Mouse (Mus musculus) left cerebral cortex, adult 8-10 months (tissue): ENCODE measurements at regions not wholly inside any gene's neighbourhood (a gene's known extent, or its start where the extent isn't known, plus 50 kb on each side); places are given as distances from the start of the nearest gene placed in this dataset.

Source experiments
- DNase-seq, 2 experiments: peaks; one replicate each; pipeline ENCODE4 v3.0.0; 2022; ENCODE audit warnings: low spot score in 2 of 2

DNA sequence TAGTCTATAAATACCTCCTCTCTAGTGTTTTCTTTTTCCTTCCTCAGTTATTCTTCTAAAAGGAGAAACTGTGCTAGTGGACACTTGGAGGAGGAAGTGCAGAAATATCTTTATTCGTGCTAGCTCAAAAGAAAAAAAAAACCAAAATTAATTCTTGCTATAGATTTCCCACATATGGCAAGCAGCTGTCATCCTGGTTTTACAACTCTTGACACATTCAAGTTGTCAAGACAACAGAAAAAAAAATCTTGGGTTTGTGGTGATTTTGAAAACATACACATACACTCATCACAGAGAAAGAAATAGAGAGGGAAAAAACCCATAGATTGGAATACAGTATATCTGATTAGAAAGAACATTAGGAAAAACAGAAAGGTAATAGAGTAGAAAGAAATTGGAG, 352.8 kb upstream of the Slco3a1 start:
- no peak for DNase-seq

DNA sequence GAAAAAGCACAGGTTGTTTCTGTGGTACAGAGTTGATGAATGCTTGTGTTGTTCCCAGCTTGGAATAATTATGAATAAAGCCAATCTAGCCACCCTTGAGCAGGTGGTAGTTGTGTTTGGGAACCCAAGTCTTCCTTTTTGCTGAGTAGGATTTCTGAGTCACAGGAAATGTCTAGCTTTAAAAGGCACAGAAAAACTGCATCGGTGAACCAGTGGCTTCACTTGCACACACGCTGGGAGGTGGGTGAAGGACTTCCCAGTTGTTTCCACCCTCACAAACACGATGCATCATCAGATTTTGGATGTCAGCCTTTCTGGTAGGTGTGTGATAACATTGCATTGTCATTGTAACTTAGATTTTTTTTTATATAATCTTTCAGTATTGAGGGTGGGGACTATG, 322.9 kb upstream of the Slco3a1 start:
- peak in 1 of 2 experiments; percentile 27 for DNase-seq

DNA sequence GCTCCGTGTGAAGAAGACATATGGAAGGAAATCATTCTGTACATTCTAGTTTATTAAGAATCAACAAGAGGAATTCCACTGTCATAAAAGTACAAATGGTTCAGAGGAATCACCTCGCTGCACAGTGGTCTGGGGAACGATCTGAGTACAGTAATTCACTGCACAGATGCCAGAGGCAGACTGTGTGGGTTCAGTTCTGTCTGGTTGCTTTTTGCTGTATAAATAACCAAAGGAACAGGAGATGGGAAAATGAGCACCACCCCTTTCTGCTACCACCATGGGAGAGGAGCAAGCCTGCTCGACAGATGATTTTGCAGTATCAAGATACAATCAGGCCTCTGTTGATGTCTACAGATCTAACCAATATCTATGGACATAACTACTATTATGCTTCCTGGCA, 322.1 kb upstream of the Slco3a1 start:
- DNase-seq = peak in 1 of 2 experiments; percentile 15

DNA sequence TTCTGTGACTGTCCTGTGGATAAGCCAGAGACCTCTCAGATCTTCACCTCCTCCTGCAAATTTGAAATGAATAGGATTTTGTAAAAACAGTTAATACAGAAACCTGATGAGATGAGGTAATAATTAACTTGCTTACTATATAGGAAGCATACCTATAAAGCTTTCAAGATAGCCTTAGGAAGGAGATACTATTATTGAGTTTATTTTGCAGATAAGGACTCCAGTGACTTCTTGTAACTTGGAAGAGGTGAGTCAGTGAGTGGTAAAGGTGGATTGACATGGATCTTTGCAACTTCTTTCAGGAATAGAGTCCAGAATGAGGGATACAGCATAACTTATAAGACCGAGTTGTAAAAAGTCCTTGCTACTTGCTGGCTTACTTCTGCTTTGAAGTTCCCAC, 315.7 kb upstream of the Slco3a1 start:
- no peak for DNase-seq

DNA sequence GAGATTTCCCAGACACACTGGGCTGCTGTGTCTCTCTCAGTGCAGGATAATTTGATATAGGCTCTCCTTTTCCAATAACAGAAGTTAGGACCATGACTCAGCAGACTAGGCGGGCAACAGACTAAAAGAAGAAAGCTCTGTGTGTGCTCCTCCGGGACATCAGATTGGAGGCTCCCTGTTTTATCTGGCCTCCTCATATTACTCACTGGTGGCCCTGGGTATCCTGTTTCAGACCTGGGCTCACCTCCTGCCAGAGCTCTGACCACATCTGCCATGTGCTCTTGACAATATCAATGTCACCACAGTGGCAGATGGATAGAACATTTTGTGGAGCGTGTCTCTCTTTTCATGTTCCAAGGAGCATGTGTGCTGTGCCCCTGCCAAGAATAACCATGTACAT, 308.1 kb upstream of the Slco3a1 start:
- DNase-seq = no peak

DNA sequence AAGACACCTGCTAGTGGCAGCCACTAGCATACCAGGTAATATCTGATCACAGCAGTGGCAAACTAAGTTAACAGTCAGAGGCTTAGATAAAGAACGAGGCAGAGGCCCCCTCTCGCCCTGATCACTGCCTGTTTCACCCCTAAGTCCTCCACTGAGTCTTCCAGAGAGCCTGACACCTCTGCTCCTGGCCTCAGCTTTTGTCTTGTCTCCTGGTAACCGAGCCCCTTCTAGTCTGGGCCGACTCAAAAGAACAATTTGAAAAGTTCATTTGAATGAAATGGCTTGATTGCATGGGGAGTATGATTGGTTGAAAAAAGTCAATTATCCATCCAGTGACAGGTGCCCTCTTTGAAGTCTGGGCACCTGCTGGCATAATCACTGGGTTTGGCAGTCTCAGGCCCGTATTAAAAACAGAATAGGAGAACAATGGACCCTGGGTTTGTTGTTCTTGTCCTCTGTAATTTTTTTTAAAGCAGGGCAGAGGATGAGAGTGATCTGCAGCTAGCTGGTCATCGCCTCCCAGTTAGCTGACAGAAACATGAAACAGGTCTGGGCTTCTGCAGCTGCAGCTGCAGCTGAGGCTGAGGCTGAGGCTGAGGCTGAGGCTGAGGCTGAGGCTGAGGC, 289.8 kb upstream of the Slco3a1 start:
- DNase-seq = no peak

DNA sequence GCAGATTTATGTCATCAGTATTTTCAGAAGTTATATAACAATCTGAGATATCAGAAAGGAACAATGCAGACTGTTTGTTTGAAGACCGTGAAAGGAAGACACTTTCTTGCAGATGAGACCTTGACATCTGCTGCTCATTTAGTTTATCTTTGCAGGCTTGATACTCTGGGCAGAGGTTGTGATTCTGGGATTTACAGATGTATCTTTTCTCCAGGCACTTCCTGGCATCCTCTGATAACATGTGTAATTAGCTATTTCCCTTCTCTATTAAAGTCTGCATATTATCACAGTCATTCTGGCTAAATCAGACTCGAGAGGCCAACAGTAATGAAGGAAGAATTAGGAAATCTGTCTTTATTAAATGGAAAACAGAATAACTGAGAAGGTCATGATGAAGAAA, 268.7 kb upstream of the Slco3a1 start:
- no peak for DNase-seq

DNA sequence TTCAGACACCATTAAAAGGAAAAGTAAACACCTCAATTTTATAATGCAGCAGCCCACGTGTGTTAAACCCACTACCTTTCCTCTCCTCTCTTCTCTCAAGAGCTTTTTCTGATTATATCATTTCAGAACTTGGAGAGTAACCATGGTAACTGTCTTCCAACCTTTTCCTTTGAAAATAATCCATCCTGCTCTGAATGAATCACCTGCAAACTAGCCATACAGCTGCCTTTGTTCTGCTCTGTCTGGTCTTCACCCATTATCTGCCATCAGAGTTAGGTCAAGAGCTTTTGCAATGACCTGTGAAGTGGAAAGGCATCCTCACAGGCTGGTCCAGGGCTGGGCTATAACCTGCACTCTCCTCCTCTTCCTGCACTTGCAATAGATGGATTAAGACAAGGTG, 238.7 kb upstream of the Slco3a1 start:
- no peak for DNase-seq

DNA sequence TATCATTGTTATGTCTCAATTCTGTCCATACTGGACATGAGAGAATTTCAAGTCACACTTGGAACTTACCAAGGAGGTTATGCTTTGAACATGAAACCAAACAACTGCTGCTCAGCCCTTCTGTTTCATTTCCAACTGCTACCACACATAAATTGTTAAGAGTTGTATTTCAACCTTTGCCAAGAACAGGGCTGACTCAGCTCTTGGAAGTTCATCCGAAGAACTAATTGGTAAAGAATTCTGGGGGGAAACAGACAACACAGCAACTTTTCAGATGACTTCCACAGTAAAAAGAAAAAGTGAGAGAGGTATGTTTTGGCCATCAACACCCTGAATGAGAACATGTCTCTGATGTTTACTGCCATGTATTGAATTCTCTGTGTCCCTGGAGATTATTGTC, 234.1 kb upstream of the Slco3a1 start:
- no peak for DNase-seq

DNA sequence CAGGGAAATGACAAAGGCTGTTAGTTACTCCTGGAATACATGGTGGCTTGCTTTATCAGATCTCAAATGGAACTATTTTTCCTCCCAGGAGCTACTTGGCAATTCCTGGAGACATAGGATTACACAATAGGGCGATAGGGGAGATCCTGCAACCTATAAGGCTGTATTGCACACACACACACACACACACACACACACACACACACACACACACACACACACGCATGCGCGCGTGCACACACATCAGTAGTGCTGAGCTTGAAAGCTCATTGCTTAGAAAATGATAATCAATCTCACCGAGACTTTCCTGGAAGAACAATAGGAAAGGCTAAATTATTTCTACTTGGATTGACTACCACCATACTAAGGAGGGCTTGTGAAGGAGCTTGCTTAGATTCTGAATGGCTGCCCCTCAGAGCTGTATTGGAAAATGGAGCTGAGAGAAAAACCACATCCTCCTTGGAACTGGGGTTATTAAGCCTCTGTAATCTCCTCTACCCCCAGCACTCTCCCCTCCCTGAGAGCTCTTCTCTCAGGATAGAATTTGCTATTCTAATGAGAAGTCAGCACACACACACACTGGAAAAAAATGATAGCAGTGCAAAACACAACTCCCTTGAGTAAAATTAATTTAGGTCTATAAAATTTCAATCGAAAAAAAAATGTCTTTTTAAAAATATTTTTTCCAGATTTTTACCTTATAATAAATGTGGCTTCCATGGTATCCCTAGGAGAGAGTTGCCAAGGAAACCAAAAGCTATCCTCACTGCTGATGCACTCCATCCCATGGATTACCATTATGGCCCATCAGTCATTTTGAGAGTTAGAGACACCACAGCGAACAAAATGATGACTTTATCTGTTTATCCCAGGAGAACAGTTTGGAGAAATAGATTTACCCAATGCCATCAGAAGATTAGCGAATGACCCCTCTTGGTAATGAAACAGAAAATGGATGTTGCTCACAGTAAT, 217.1 kb upstream of the Slco3a1 start:
- DNase-seq = no peak

DNA sequence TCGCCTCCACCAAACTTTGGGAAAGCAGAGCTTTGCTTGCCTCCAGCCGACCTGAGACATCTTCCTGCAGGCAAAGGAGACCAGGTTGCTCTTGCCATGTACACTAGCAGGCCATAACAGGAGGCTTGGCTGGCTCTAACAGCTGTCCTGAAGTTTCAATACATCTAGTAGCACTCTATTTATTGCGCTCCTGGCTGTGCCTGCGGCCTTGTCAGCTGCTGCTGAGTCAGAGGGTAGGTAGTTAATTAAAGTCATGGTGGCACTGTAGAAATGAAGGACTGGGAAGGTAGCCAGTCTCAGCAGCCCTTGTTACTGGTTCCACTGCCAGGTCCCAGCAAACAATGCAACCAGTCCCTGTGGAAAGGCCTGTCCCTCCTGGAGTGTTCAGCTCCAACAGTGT, 212.0 kb upstream of the Slco3a1 start:
- DNase-seq = peak in 1 of 2 experiments; percentile 6

DNA sequence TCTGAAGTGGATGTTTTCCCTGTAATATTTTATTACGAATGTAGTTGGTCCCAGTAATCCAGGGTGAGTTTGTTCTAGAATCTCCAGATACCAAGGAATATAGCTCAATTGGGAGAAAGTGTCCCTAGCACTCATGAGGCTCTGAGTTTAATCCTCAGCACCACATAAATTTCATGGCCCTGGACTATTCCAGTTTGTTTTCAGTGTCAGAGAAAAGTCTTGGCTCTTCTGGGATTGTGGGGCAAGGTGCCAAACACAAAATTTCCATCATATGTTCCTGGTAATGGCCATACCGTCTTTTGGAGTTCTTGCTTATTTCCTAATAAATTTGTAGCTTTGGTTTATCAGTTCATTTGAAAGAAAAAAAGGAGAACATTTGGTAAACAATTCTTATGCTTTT, 202.9 kb upstream of the Slco3a1 start:
- DNase-seq = no peak

DNA sequence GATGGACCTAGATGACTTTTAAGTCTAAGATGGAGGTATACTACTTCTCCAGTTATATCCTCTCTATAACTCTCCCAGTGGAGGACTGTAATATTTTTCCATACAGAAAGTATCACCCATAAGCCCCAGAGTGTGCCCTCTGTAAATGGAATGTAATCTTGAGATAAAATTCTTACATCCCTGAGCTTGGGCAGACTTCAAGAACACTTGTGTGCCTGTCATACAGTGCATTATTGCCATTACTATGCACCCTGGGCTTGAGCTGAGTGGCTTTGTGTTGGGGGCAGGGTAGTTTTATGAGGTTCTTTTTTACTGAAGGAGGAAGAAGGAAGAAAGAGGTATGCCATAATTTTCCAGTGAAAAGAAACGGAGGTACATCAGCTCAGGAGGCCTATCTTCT, 193.1 kb upstream of the Slco3a1 start:
- no peak for DNase-seq

DNA sequence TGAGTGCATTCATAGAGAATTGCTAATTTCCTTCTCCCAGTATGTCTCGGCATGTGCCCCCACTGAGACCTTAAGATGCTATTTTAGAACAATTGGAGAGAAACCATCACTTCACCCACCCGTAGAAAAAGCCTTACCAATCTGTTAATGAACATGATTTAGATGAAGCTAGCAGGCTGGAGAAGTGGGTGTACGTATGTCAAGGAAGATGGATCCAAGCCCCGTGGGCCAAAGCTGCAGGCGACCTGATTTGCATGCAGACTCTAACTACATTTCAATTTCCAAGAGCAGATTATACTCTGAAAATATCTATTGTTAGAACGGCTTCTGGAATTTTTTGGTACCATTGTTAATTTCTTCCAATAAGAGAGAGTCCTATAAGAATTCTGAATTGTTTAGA, 180.4 kb upstream of the Slco3a1 start:
- no peak for DNase-seq

DNA sequence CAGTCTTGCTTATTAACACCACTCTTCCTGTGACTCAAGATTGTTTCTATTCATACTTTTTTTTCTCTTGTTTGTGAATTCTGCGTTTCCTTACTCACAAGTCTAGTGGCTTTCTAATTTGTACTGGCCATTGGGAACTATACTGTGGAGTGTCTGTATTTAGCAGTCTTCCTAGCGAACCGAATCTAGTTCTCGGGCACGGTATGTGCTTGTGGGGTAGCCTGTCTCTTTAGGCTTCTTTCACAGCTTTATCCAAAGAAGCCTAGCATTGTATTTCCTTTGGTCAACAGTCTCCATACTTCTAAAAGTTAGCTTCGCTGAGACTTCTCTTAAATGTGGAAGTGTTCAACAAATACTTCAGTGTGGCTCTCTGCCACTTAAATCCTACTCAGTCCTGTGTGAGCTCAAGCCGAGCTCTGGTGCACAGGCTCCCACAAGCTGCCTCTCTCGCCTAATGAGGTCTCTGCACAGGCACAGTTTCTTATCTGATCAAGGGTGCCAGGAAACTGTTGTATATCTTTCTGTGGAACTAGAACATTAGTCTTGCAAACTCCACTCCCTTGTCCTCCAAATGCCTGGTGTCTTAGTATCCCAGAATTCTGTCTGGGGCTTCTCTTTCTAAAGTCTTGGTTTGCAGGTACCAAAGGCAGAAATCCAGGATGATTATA, 171.9 kb upstream of the Slco3a1 start:
- no peak for DNase-seq

DNA sequence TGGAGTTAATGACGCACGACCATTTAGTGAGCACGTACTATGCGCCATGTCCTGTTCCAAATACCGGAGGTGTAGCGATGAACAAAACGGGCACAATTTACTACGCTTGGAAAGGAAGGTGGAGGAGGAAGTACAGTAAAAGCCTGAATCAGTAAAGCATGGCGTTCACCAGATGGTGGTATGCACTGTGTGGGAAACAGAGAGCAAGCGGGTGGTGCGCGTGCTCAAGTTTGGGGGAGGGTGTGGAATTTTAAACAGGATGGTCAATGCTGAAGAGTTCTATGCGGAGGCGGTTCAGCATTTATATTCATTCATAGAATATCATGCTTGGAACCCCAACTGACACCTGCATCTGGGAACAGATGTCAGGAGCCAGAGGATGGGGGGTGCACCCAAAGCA, 164.7 kb upstream of the Slco3a1 start:
- peak in 1 of 2 experiments; percentile 73 for DNase-seq

DNA sequence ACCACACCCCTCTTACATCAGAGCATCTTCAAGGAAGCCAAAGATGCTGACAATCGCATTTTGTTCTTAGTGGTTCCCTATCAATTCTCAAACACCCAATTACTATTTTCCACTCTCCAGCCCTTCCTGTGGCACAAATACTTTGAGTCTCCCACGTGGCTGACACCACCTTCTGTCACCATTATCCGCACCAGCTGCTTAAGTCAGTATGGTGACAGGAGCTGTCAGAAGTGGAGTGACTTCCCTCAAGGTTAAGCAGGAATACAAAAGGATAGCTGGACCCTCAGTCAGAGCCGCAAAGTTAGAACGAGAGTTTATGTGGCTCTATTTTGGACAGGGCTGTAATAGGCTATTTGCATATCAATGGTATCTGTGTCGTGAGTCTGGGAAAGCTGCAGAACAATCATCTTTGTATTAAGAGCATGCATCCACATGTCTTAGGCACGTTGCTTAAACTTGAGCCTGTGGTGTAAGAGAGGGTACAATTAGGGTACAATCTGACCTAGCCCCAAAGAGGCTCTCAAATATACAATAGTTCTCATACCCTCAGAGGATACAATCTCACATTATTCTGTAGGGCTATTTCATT, 155.5 kb upstream of the Slco3a1 start:
- no peak for DNase-seq

DNA sequence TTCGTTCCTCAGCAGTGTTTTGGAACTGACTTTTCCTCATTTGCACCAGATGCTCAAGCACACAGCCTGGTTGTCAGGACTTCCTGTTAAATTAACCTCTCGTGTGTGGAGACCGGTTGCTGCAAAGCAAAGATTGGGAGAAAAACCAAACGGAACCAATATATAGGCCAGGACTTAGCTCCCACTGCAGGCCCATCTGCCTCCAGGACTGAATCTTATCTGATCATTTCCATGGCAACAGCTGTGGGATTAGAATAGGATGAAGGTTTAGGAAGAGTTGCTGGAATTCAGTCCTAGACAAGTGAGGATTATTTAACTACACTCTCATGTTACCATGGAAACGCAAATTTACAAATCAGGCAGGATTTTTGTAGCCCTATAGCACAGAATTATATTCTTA, 154.4 kb upstream of the Slco3a1 start:
- DNase-seq = peak in 1 of 2 experiments; percentile 12

DNA sequence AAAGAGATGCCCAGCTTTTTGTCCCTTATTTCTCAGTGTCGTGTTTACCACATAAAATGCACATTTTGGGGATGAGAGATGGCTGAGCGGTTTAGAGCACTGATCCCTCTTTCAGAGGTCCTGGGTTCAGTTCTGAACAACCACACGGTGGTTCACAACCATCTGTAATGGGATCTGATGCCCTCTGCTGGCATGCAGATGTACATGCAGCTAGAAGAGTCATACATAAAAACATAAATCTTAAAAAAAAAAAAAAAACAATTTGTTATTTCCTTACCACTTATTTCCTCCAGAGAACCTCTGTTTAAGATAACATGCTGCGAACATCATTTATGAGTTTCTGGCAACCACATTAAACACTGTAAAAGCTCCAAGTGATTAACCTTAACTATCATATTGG, 149.0 kb upstream of the Slco3a1 start:
- no peak for DNase-seq

DNA sequence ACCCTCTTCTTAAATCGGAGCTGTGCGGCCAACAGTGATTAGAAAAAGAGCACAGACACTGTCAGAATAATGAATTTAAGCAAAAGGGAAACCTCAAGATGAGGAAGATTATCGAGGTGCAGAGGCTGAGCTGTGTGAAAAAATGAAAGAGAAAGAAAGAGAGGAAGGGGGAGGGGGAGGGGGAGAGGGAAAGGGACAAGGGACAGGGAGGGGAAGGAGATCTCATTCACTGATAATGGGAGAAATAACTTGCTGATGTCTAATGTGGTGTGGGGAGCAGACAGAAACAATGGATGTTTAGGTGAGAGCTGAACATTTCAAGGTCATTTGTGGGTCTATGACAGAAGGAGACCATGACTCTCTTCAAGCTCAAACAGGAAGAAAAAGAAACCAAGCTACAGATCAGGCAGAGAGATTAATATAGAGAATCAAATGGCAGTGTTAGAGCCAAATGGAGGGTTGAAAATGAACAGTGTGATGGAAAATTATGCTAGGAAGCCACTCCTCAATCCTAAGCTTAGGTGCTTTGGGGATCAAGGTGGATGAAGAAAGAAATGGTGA, 143.3 kb upstream of the Slco3a1 start:
- DNase-seq = no peak

DNA sequence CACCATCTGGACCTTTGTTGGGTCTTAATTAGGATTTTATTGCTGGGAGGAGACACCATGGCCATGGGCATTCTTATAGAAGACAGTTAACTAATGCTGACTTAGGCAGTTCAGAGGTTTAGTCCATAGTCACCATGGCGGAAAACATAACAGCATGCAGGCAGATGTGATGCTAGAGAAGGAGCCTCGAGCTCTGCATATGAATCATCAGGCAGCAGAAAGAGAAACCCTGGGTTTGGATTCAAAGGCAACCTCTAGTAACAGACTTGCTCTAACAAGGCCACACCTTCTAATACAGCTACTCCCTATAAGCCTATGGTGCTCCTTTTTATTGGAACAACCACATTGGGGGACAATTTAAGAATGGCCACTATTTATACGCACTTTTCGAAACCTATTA, 141.7 kb upstream of the Slco3a1 start:
- DNase-seq = no peak

DNA sequence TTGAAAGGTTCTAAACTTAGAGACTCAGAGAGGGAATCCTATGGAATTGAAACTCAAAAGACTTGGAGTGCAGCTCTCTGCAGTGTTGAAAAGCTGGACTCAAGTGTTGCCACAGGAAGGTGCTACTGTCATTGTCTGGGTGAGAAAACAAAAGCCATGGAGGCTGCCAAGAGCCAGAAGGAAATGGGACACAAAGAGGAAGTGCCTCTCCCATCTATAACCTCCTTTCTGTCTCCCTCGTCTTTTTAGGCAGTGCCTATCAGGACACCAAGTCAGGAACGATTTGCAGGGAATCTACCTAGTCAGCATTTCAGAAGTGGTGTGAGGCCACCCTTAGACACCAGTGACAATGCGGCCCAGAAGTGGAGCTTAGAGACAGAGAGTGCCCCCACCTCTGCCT, 138.5 kb upstream of the Slco3a1 start:
- DNase-seq = no peak
